Mouse (Mus musculus) ES-Bruce4 (cell line): Measurements from ENCODE around the gene Dnmt3b. TPM values are rescaled to one million over a fixed set of nuclear protein-coding genes. Genes with fewer than 3 reads are reported as not detected.
"Not testable (repeated sequence)": the region's sequence is repeated elsewhere in the genome, so short reads cannot be mapped to it uniquely, and the experiment has no call there.

ENCODE experiments used
- H3K27ac ChIP-seq: 2 replicates; pipeline ENCODE4 v1.5.1; 2012; ENCODE audit warnings: low read length, inconsistent platforms; ENCODE audit not compliant: insufficient read depth
- H3K27me3 ChIP-seq: 2 replicates; pipeline ENCODE4 v1.6.1; 2012; ENCODE audit warnings: mild to moderate bottlenecking, low read length, inconsistent platforms; ENCODE audit not compliant: control insufficient read depth, poor library complexity, insufficient read depth, severe bottlenecking
- H3K36me3 ChIP-seq: 2 replicates; pipeline ENCODE4 v1.6.1; 2012; ENCODE audit warnings: inconsistent platforms, mild to moderate bottlenecking, low read length, moderate library complexity; ENCODE audit not compliant: control insufficient read depth, poor library complexity, insufficient read depth, severe bottlenecking
- H3K4me1 ChIP-seq: one replicate; pipeline ENCODE4 v1.8.1; 2011; ENCODE audit warnings: low read length; ENCODE audit not compliant: control insufficient read depth, insufficient read depth
- H3K4me3 ChIP-seq: 2 replicates; pipeline ENCODE4 v1.5.1; 2011; ENCODE audit warnings: low read depth, mild to moderate bottlenecking, low read length
- H3K9ac ChIP-seq: 2 replicates; pipeline ENCODE4 v1.6.1; 2012; ENCODE audit warnings: low read depth, mild to moderate bottlenecking, inconsistent platforms; ENCODE audit not compliant: poor library complexity, severe bottlenecking
- H3K9me3 ChIP-seq: replicated peaks from 2 replicates; pipeline ENCODE4 v1.6.1; 2012; ENCODE audit warnings: mild to moderate bottlenecking, low read length, inconsistent platforms; ENCODE audit not compliant: control insufficient read depth, poor library complexity, insufficient read depth, severe bottlenecking
- CTCF ChIP-seq: IDR thresholded peaks from one replicate; pipeline ENCODE4 v1.8.1; 2011; ENCODE audit warnings: low read depth, low read length
- EP300 ChIP-seq: IDR thresholded peaks from 2 replicates; pipeline ENCODE4 v1.6.1; 2011; ENCODE audit warnings: low read depth, low read length; ENCODE audit not compliant: insufficient read depth
- POLR2A ChIP-seq: IDR thresholded peaks from one replicate; pipeline ENCODE4 v1.8.1; 2011; ENCODE audit warnings: low read length; ENCODE audit not compliant: insufficient read depth
- polyA plus RNA-seq: library from polyadenylated mRNA; stranded (reverse); fragments of >200 nt; gene quantifications from 2 replicates; pipeline ENCODE4 v1.2.4, GENCODE M21; 2011; ENCODE audit warnings: low read depth; ENCODE audit not compliant: missing spikeins, insufficient read depth, insufficient read length

The Dnmt3b gene
- polyA plus RNA-seq, 1 experiment: 112 TPM

DNA sequence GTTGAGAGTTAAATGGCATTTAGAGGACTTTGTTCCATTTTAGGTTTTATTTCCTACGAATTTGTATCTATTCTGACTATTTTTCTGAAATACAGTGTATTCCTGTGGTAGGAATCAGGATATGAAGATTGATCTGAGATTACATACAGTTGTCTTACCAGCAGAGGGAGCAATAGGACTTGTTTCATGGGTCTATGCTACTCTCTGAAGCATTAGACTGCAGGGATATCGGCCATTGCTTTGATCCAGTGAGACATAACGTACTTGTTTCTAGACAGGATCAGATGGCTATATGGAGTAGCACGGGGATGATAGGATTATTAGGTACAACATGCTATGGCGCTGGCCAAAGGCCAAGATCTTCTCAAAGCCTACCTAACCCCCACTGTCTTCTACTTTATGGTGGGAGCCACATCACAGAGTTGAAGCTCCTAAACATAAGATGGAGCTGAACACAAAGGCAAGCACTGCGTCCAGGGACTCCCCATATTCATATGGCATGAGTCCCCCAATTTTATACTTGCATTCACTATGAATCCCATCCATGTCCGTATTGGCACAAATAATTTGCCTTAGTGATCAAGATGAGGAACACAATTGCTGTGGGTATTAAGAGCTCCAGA, 19.6 kb downstream of the Dnmt3b start:
- Histone ChIP-seq H3K27ac (no peak overlapping the region), H3K4me3 (no peak overlapping the region), H3K9ac (no peak overlapping the region), H3K36me3 (peaks cover 46% of the 10 kb centered on the region), H3K9me3 (no peaks in the 10 kb centered on the region), H3K27me3 (no peaks in the 10 kb centered on the region), H3K4me1 (no peaks in the 10 kb centered on the region)
- TF ChIP-seq POLR2A (no peak), CTCF (peak; percentile 3)

DNA sequence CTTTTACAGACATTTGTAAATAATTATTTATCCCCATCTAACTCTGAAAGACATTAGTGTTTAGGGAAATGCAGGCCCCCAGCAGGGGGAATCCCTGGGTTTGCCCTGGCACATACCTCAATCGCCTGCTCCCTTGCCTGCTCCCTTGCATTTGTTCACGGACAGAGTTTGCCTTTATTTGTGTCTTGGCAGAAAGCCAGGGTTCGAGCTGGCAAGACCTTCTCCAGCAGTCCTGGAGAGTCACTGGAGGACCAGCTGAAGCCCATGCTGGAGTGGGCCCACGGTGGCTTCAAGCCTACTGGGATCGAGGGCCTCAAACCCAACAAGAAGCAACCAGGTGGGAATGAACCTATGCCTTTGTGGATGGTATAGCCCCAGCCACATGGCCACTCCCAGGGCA, 20.9 kb downstream of the Dnmt3b start:
- H3K27ac ChIP-seq: no peak overlapping the region
- H3K4me1 ChIP-seq: no peaks in the 10 kb centered on the region
- H3K4me3 ChIP-seq: no peak overlapping the region
- TF ChIP-seq POLR2A: no peak
- TF ChIP-seq CTCF: no peak
- no peak for TF ChIP-seq EP300
- H3K9me3 ChIP-seq: no peaks in the 10 kb centered on the region
- no peak overlapping the region for H3K9ac ChIP-seq
- no peaks in the 10 kb centered on the region for H3K27me3 ChIP-seq
- peaks cover 43% of the 10 kb centered on the region for H3K36me3 ChIP-seq

DNA sequence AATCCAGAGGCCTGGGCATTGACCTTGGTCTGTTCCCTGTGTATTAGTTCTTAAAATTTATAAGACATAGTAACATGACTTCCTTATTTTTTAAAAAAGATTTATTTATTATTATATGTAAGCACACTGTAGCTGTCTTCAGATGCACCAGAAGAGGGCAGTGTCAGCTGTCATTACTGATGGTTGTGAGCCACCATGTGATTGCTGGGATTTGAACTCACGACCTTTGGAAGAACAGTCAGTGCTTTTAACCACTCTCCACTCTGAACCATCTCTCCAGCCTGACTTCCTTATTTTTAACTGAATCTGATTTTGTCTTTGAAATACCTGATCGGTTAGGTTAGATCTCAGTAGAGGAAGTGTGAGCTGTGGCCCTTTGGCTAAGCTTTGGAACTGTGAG, 23.4 kb downstream of the Dnmt3b start:
- Histone ChIP-seq H3K4me3 (no peak overlapping the region), H3K9me3 (no peaks in the 10 kb centered on the region), H3K9ac (no peak overlapping the region), H3K36me3 (peaks cover 50% of the 10 kb centered on the region), H3K4me1 (no peaks in the 10 kb centered on the region), H3K27me3 (no peaks in the 10 kb centered on the region), H3K27ac (no peak overlapping the region)
- no peak for TF ChIP-seq EP300
- no peak for TF ChIP-seq POLR2A
- no peak for TF ChIP-seq CTCF

DNA sequence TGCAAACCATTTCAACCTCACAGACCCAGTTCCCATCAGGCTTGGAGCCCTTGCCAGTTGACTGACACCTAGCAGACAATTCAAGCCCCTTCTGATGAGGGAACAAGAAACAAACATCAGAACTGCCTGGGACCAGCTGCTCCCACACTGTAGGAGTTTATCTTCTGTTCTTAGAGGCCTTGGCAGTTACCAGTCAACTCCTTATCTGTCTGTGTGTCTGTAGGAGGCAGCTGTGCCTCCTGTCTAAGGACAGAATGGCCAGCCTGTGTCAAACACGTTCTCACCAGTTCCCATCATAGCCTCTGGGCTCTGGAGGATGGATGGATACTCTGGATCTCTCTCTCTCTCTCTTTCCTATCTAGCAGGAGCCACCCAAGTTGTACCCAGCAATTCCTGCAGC, 26.1 kb downstream of the Dnmt3b start:
- not testable (repeated sequence) for H3K27ac ChIP-seq, H3K9me3 ChIP-seq, H3K27me3 ChIP-seq, H3K4me3 ChIP-seq, H3K9ac ChIP-seq, H3K4me1 ChIP-seq
- peaks cover 52% of the 10 kb centered on the region for H3K36me3 ChIP-seq

DNA sequence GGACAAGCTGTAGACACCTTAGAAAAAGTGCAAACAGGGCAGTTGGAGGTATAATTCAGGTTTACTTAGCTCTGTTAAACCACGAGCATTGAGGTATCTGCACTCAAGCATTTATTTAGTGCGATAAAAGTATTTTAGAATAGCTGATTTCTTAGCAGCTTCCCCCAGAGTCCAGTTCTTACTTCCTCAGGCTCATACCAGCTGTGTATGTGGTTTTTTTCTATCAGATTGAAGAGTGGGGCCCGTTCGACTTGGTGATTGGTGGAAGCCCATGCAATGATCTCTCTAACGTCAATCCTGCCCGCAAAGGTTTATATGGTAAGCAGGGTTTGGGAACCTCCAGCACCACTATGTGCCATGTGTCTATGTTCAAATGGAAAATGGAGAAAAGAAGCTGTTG, 27.7 kb downstream of the Dnmt3b start:
- Histone ChIP-seq H3K27ac (no peak overlapping the region), H3K27me3 (no peaks in the 10 kb centered on the region), H3K9me3 (no peaks in the 10 kb centered on the region), H3K4me3 (no peak overlapping the region), H3K4me1 (no peaks in the 10 kb centered on the region), H3K9ac (no peak overlapping the region), H3K36me3 (peaks cover 47% of the 10 kb centered on the region)
- no peak for TF ChIP-seq EP300

DNA sequence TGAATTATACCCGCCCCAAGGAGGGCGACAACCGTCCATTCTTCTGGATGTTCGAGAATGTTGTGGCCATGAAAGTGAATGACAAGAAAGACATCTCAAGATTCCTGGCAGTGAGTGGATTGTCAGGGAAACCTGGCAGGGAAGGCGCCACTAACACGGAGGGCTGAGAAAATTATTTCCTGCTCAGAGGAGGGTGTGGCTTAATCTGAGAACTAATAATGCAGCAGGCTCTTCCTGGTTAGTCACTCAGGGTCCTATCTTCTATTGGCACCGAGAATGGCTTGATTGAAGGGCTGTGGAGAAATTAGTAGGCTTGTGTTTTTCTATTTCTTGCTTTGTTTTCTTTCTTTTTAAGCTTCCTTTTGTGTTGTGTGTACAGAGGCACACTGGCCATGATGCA, 28.3 kb downstream of the Dnmt3b start:
- Histone ChIP-seq H3K4me1 (no peaks in the 10 kb centered on the region), H3K4me3 (no peak overlapping the region), H3K27ac (no peak overlapping the region), H3K9me3 (no peaks in the 10 kb centered on the region), H3K27me3 (no peaks in the 10 kb centered on the region), H3K36me3 (peaks cover 50% of the 10 kb centered on the region), H3K9ac (no peak overlapping the region)
- no peak for TF ChIP-seq CTCF
- TF ChIP-seq POLR2A: no peak
- TF ChIP-seq EP300: no peak
